Mouse (Mus musculus) E14TG2a.4 (cell line): Measurements from ENCODE around the gene Inf2.

Source experiments
- H3K27me3 ChIP-seq: 2 replicates; pipeline ENCODE4 v1.6.1; 2014; ENCODE audit warnings: low read length, control low read depth; ENCODE audit not compliant: insufficient read depth
- H3K36me3 ChIP-seq: 2 replicates; pipeline ENCODE4 v1.6.1; 2014; ENCODE audit warnings: low read length, control low read depth; ENCODE audit not compliant: insufficient read depth
- H3K4me1 ChIP-seq: replicated peaks from 2 replicates; pipeline ENCODE4 v1.6.1; 2014; ENCODE audit warnings: low read depth, low read length, control low read depth
- H3K4me3 ChIP-seq: replicated peaks from 2 replicates; pipeline ENCODE4 v1.5.1; 2014; ENCODE audit warnings: mild to moderate bottlenecking, low read length
- H3K9me3 ChIP-seq: 2 replicates; pipeline ENCODE4 v1.6.1; 2014; ENCODE audit warnings: low read length, control low read depth
- CTCF ChIP-seq: conservative IDR thresholded peaks from 2 replicates; pipeline ENCODE4 v1.5.1; 2014; ENCODE audit warnings: low read length
- NANOG ChIP-seq: IDR thresholded peaks from 2 replicates; pipeline ENCODE4 v1.6.1; 2014; ENCODE audit warnings: borderline replicate concordance, low read length, mixed read lengths
- POU5F1 ChIP-seq: IDR thresholded peaks from 2 replicates; pipeline ENCODE4 v1.6.1; 2014; ENCODE audit warnings: low read length, borderline replicate concordance

Inf2 gene

DNA sequence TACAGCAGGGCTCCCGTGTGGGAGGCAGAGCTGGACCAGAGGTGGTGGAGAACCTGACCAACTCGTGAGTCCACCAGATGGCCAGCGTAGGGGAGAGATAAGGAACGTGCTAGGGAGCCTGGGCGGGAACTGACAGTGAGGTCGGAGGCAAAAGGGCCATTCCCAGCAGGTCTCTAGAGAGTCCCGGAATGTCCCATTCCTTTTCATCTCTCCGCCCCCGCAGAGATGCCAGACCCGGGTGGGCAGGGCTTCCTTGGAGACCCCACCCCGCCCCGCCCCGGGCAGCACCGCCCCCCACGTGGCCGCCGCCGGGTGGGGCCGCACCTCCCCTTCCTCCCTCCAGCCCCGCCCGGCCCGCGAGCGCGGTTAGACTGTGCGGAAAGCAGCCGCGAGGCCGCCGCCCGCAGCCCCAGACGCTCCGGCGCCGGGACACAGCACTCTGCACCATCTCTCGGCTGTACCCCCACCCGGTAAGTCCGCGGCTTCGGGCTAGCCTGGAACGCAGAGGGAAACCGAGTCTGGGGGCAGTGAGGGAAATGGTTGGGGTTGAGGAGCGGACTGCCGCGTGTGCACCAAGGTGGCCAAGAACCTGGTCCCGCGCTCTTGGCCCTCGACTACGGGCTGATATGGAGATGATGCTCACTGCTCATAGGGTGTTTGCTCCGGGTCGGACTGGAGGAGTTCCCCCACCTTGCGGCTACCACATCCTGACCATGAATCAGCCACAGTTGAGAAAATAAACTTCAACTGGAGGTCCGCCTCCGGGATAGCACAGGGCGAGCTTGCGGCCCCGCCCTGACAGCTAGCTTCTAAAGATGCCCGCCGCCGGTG, at the start of gene Inf2:
Gene Inf2, plus strand, starts transcription at position 359 of the 831 bp plus-strand sequence.
- Histone ChIP-seq H3K4me1 (peaks cover 64% of the 10 kb centered on the region), H3K36me3 (peaks cover 10% of the 10 kb centered on the region; the same call in 1 of the 2 replicates), H3K27me3 (peaks cover 62% of the 10 kb centered on the region), H3K4me3 (peak within 1 kb of the TSS; percentile 83), H3K9me3 (no peaks in the 10 kb centered on the region)
- no peak for TF ChIP-seq CTCF
- no peak for TF ChIP-seq NANOG
- TF ChIP-seq POU5F1: no peak

DNA sequence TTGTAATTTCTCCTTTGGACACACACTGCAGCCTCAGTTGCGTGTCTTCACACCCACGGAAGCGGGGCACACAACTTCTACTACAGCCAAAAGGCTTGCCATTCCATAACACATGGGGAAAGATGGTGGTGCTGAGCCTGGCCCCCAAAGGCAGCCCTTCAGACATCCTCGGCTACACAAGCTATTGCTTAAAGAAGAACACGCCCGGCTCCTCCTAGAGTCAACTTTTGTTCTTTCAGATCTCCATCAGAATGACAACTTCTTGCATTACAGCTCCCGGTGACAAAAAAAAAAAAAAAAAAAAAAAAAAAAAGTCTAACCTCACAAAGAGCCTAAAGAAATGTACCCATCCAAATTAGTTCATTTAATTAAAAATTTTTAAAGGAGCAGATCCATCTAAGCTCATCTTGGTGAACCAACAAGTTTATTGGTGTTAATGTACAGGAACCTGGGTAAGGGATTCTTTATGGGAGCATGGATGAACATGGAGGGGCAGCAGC, 49.1 kb upstream of the Inf2 start:
- Histone ChIP-seq H3K4me3 (no peak overlapping the region), H3K27me3 (peaks cover 44% of the 10 kb centered on the region), H3K36me3 (no peaks in the 10 kb centered on the region), H3K4me1 (peaks cover 61% of the 10 kb centered on the region), H3K9me3 (no peaks in the 10 kb centered on the region)
- TF ChIP-seq NANOG (no peak), CTCF (no peak), POU5F1 (no peak)

DNA sequence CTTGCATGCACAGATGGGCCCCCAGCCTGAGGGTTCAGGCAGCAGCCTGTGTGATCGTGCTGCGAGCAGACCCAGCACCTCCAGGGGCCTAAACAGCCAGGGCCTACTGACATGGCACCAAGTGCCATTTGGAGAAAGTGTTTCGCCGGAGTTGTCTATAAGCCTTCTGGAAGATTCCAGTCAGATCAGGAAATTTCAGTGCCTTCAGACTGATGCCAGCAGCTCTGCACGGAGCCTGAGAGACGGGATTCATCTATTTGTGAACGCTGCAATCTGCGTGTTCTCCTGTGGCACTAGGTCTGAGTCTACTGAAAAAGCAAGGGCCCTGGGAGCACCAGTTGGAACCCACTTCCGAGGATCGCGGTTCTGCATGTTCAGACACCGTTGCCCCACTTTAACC, 48.3 kb upstream of the Inf2 start:
- Histone ChIP-seq H3K4me3 (no peak overlapping the region), H3K9me3 (no peaks in the 10 kb centered on the region), H3K27me3 (peaks cover 41% of the 10 kb centered on the region), H3K36me3 (no peaks in the 10 kb centered on the region), H3K4me1 (peaks cover 69% of the 10 kb centered on the region)
- TF ChIP-seq CTCF (no peak), POU5F1 (no peak), NANOG (no peak)

DNA sequence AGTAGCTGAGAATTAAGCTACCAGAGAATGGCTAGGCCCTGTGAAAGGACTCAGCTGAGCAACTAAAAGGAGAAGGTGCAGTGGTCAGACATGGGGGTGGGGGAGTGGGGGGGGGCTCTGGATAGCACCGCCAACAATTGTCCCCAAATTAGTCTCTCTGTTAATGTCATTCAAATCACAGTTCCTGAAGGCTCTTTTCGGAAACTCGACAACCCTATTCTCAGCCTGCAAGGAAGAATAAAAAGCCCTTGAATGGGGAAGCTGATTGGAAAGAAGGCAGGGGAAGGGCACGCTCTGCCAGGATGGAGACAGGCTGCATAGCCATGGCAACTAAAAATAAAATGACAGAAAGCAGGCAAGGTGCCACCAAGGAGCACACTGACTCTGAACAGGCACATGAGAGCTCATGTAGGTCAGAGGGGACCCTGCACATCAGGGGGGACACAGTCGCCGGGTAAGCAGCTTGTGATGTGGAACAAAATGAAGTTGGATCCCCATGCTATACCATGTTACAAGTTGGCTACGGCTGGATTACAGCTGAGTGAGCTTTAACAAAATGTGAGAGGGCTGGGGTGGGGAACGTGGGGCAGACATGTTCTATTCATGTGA, 47.0 kb upstream of the Inf2 start:
- TF ChIP-seq CTCF (no peak), POU5F1 (no peak), NANOG (no peak)
- peaks cover 39% of the 10 kb centered on the region for H3K27me3 ChIP-seq
- H3K36me3 ChIP-seq: no peaks in the 10 kb centered on the region
- H3K9me3 ChIP-seq: no peaks in the 10 kb centered on the region
- H3K4me3 ChIP-seq: no peak overlapping the region
- H3K4me1 ChIP-seq: peaks cover 73% of the 10 kb centered on the region

DNA sequence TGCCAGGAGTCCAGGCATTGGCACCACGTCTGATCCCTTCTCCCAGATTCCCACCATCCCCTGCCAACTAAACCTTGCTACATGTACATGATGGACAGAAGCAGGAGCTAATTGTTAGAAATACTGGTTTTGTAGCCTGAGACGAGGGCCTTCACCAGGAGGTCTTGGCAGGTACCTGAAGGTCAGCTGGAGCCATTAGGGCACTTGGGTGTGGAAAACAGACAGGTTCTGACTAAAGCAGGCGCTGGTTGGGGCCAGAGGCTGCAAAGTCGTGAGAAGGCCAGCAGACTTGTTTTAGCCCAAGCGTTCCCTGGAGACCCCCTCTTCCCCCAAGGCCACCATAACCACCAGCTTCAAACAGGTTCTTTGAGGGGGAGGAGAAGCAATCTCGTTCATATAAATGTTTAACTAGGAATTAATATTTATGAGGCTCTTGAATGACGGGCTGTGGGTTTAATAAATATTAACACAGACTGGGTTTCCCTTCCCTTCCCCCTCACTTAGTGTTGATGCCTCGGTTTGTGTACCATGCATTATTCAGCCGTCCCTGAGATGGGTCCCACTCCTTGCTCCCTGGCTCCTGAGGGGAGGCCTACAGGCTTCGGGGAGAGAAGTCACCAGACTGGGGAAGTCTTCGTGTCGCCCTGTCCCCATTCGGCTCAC, 46.2 kb upstream of the Inf2 start:
- peaks cover 31% of the 10 kb centered on the region for H3K27me3 ChIP-seq
- no peak overlapping the region for H3K4me3 ChIP-seq
- no peak for TF ChIP-seq CTCF
- TF ChIP-seq NANOG: no peak
- TF ChIP-seq POU5F1: no peak
- H3K4me1 ChIP-seq: peaks cover 73% of the 10 kb centered on the region
- no peaks in the 10 kb centered on the region for H3K9me3 ChIP-seq
- no peaks in the 10 kb centered on the region for H3K36me3 ChIP-seq

DNA sequence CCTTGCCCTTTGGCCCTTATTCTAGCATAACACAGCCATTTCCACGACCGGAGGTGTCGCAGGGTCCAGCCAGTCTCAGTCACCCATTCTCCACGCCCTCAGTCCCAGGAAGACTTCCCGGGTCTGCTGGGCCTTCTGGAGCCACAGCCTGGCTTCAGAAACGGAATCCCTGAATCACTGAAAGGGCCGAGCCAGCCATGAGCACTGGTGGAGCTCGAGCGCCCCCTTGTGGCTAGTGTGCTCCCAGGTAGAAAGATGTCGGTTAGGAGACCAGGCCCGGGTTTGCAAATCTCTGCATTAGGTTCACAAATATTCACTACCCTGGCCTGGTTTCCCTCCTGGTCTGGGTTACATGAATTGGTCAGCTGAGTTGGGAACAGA, 45.7 kb upstream of the Inf2 start:
- H3K9me3 ChIP-seq: no peaks in the 10 kb centered on the region
- no peak overlapping the region for H3K4me3 ChIP-seq
- peaks cover 68% of the 10 kb centered on the region for H3K4me1 ChIP-seq
- H3K27me3 ChIP-seq: peaks cover 27% of the 10 kb centered on the region
- no peak for TF ChIP-seq POU5F1
- TF ChIP-seq NANOG: no peak
- peak; percentile 82 for TF ChIP-seq CTCF
- H3K36me3 ChIP-seq: no peaks in the 10 kb centered on the region

DNA sequence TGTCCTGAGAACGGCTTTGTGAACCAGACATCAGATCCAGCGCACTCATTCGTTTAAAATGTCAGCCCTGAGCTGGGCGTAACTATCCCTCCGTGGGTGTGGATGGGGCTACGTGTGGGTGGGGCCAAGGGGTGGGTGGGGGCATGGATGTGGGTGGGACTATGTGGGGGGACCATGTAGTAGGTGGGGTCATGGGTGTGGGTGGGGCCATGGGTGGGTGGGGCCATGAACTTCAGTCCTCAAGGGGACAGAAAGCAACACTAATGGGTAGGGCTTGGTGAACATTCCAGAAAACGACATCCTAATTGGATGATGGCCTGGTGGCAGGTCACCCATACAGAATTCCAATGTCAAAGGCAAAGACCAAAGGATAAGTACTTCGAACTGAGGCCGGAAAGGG, 44.6 kb upstream of the Inf2 start:
- Histone ChIP-seq H3K36me3 (no peaks in the 10 kb centered on the region), H3K9me3 (no peaks in the 10 kb centered on the region), H3K4me1 (peaks cover 58% of the 10 kb centered on the region), H3K27me3 (peaks cover 17% of the 10 kb centered on the region), H3K4me3 (no peak overlapping the region)
- TF ChIP-seq CTCF (no peak), POU5F1 (no peak), NANOG (no peak)

DNA sequence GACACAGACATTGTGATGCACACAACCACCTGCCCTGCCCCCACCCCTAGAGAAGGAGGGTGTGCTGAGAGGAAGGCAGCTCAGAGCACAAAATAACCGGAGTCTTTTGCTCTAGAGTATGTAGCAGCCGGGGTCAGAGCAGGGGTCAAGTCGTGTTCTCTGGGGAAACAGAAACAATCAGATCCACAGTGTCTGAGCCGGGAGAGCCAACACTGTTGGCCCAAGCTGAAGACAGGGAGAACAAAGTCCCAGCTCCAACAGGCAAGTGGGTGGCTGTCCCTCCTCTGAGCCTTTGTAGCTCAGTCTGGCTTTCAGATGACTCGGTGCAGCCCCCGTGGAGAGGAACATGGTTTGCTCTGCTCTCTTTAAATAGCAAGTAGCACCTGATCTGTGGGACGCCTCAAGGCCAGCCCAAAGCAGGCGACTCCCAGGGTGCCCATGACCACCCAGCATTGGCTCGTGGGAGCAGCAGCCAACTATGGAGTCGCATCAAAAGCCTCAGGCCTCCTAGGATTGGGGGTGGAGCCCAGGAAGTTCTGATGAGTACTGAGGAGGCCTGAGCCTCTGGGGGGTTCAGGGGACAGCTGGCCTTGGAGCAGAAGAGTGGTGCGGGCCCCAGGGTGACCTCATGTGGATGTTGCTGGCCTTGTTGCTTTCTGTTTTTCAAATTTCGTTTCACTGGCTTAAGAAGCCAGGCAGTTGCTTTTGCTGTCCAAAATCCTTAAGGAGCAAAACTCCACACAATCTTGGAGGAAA, 43.5 kb upstream of the Inf2 start:
- Histone ChIP-seq H3K9me3 (no peaks in the 10 kb centered on the region), H3K4me3 (no peak overlapping the region), H3K27me3 (peaks cover 12% of the 10 kb centered on the region), H3K4me1 (peaks cover 46% of the 10 kb centered on the region), H3K36me3 (no peaks in the 10 kb centered on the region)
- no peak for TF ChIP-seq CTCF

DNA sequence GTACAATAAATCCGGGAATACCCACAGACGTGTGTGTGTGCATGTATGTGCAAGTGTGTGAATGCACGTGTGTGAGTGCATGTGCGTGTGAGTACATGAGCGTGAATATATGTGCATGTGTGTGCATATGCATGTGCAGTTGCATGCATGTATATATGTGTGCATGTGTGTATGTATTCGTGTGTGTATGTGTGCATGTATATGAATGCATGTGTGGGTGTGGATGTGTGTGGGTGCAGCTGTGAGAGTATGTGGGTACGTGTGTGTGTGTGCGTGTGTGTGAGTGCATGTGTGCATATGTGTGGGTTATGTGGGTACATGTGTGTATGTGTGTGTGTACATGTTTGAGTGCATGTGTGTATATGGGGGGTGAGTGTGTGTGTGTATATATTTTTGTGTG, 42.5 kb upstream of the Inf2 start:
- no peaks in the 10 kb centered on the region for H3K9me3 ChIP-seq
- peaks cover 8% of the 10 kb centered on the region for H3K27me3 ChIP-seq
- H3K4me3 ChIP-seq: no peak overlapping the region
- peaks cover 49% of the 10 kb centered on the region for H3K4me1 ChIP-seq
- TF ChIP-seq CTCF (no peak), POU5F1 (no peak), NANOG (no peak)
- H3K36me3 ChIP-seq: no peaks in the 10 kb centered on the region
